Mouse (Mus musculus) heart, adult 2 months (tissue): ENCODE results near the gene Cpne1.

Experiments
- CTCF ChIP-seq: fragments of 200-600 bp; IDR thresholded peaks from 2 replicates; pipeline ENCODE4 v1.8.1; 2022; ENCODE audit warnings: antibody characterized with exemption, mild to moderate bottlenecking, moderate library complexity
- POLR2A ChIP-seq: fragments of 200-500 bp; IDR thresholded peaks from 2 replicates; pipeline ENCODE4 v1.6.1; 2011; ENCODE audit warnings: mild to moderate bottlenecking, low read depth, low read length, control low read depth; ENCODE audit not compliant: insufficient read depth

DNA sequence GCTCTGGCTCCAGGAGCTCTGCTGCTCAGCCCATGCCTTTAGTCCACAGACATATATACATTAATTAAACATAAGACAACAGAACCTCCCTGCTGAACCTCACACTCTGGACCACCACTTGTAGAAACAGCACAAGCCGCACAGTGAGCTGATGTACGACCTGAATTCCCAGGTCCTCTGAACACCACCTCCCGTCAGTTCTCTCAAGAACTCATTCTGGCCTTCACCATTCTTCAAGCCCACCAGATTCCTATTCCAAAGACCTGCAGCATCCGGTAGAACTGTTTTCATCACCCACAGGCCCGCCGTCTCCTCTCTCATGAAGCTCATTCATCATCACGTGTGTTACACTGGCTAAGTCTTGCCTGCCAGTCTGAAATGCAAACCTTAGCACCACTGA, 31.4 kb downstream of the Cpne1 start:
- TF ChIP-seq CTCF (no peak), POLR2A (no peak)
